Mouse (Mus musculus) heart, postnatal 0 days (tissue): ENCODE measurements at regions not wholly inside any gene's neighbourhood (a gene's known extent, or its start where the extent isn't known, plus 50 kb on each side); places are given as distances from the start of the nearest gene placed in this dataset.

Experiments
- ATAC-seq: fragments of 200-750 bp; cut with Nextera tagmentation; 2 replicates; pipeline ENCODE4 v1.8.0; 2017; ENCODE audit warnings: low read depth, moderate number of reproducible peaks, moderate library complexity; ENCODE audit not compliant: insufficient read depth
- DNase-seq: peaks from one replicate; pipeline ENCODE4 v3.0.0-alpha.2; 2016; ENCODE audit warnings: low spot score
- H3K27ac ChIP-seq: fragments of 300-500 bp; sonication (generic); 2 replicates; pipeline ENCODE4 v1.5.1; 2014; ENCODE audit warnings: low read depth, mild to moderate bottlenecking
- H3K27me3 ChIP-seq: fragments of 300-500 bp; sonication (generic); 2 replicates; pipeline ENCODE4 v1.6.1; 2014; ENCODE audit warnings: low read length, mixed read lengths; ENCODE audit not compliant: control insufficient read depth, insufficient read depth
- H3K36me3 ChIP-seq: fragments of 300-500 bp; sonication (generic); replicated peaks from 2 replicates; pipeline ENCODE4 v1.6.1; 2014; ENCODE audit warnings: low read length, mixed read lengths; ENCODE audit not compliant: control insufficient read depth, insufficient read depth
- H3K4me1 ChIP-seq: fragments of 300-500 bp; sonication (generic); 2 replicates; pipeline ENCODE4 v1.6.1; 2014; ENCODE audit warnings: antibody characterized with exemption; ENCODE audit not compliant: control insufficient read depth, insufficient read depth
- H3K4me2 ChIP-seq: fragments of 300-500 bp; sonication (generic); 2 replicates; pipeline ENCODE4 v1.6.1; 2014; ENCODE audit warnings: low read depth, mild to moderate bottlenecking, low read length, moderate library complexity
- H3K4me3 ChIP-seq: fragments of 300-500 bp; sonication (generic); 2 replicates; pipeline ENCODE4 v1.5.1; 2014; ENCODE audit warnings: low read depth, low read length
- H3K9ac ChIP-seq: fragments of 300-500 bp; sonication (generic); replicated peaks from 2 replicates; pipeline ENCODE4 v1.6.1; 2014; ENCODE audit warnings: low read depth, low read length, mixed read lengths
- H3K9me3 ChIP-seq: fragments of 300-500 bp; sonication (generic); replicated peaks from 2 replicates; pipeline ENCODE4 v1.6.1; 2016; ENCODE audit warnings: low read length; ENCODE audit not compliant: control insufficient read depth
- CTCF ChIP-seq: IDR thresholded peaks from 2 replicates; pipeline ENCODE4 v1.5.1; 2016; ENCODE audit warnings: antibody characterized with exemption, control low read depth, low read depth
- EP300 ChIP-seq: IDR thresholded peaks from 2 replicates; pipeline ENCODE4 v1.6.1; 2016; ENCODE audit warnings: antibody characterized with exemption, low read depth
- WGBS: fragments of 180-500 bp; shearing (Covaris S2); extraction: QIAGEN DNeasy Blood & Tissue Kit; methylation state at CpG from one replicate; pipeline ENCODE4 v1.1.7; 2014; 5-methylcytosine and 5-hydroxymethylcytosine counted together

- Histone ChIP-seq H3K4me2 (no peak overlapping the region), H3K27me3 (no peaks in the 10 kb centered on the region), H3K9me3 (no peaks in the 10 kb centered on the region), H3K9ac (no peak overlapping the region), H3K27ac (no peak overlapping the region), H3K36me3 (no peaks in the 10 kb centered on the region), H3K4me3 (no peak overlapping the region), H3K4me1 (no peaks in the 10 kb centered on the region)
- TF ChIP-seq EP300, result no peak
- no peak for TF ChIP-seq CTCF
- DNase-seq, result no peak
- ATAC-seq, result no peak
- 78% methylated on average over 8 of the region's 8 CpGs for WGBS
These were observed 208.0 kb upstream of the Sp4 start for GRCm38 (mm10) chr12:118508972-118509917.

DNA sequence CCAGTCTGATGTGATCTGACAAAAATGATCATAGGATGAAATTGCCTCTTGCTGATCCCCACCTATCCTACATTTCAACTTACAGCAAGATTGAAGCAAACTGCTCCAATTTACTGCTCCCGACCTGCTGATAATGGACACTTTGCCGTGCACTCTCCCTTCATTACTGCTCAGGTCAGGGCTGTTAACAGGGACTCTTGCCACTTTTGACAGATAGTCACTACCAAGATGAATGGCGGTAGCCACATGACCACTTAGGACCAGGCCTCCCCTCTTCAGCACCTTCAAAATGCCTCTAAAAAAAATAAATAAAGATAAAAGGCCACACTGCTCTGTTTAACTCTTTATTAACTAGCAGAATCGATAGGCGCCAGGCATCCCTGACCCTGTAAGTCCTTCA, 199.2 kb upstream of the Sp4 start:
- H3K4me1 ChIP-seq, result no peaks in the 10 kb centered on the region; the same call in 1 of the 2 replicates
- H3K27me3 ChIP-seq, result no peaks in the 10 kb centered on the region
- no peak for DNase-seq
- no peaks in the 10 kb centered on the region for H3K36me3 ChIP-seq
- WGBS, result 22% methylated on average over 5 of the region's 5 CpGs
- no peak overlapping the region for H3K27ac ChIP-seq
- H3K4me2 ChIP-seq, result no peak overlapping the region
- TF ChIP-seq EP300, result no peak
- no peak for TF ChIP-seq CTCF
- H3K9ac ChIP-seq, result no peak overlapping the region
- ATAC-seq, result no peak
- H3K9me3 ChIP-seq, result no peaks in the 10 kb centered on the region
- no peak overlapping the region for H3K4me3 ChIP-seq

GRCm38 (mm10) chr12:118488038-118488437, 186.8 kb upstream of the Sp4 start:
- no peak overlapping the region for H3K4me3 ChIP-seq
- no peak for ATAC-seq
- no peaks in the 10 kb centered on the region for H3K4me1 ChIP-seq
- H3K9ac ChIP-seq, result no peak overlapping the region
- H3K9me3 ChIP-seq, result no peaks in the 10 kb centered on the region
- no peak for TF ChIP-seq EP300
- no peak overlapping the region for H3K27ac ChIP-seq
- WGBS, result 57% methylated on average over 5 of the region's 5 CpGs
- H3K36me3 ChIP-seq, result no peaks in the 10 kb centered on the region
- no peak for DNase-seq
- no peak overlapping the region for H3K4me2 ChIP-seq
- no peaks in the 10 kb centered on the region for H3K27me3 ChIP-seq

DNA sequence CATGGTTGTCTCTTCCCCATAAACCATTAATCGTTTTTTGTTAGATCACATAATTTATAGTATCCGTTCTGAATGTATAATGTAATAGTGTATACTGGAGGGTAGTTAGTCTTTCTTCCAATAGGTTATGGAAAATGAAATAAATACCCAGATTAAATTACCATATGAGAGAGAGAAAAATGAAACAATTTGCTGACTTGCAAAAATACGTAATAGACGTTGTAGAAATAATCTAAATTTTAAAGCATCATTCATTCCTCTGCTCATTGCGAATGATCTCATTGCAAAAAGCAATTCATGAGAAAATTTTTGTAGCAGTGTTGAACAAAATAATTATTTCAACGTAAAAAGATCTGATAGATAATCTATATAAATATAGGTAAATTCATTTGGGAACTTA, 185.2 kb upstream of the Sp4 start:
- H3K9ac ChIP-seq, result no peak overlapping the region
- H3K27me3 ChIP-seq, result no peaks in the 10 kb centered on the region
- no peak overlapping the region for H3K4me3 ChIP-seq
- TF ChIP-seq EP300 (no peak), CTCF (no peak)
- no peaks in the 10 kb centered on the region for H3K36me3 ChIP-seq
- H3K4me1 ChIP-seq, result no peaks in the 10 kb centered on the region
- DNase-seq (no peak), ATAC-seq (no peak)
- 87% methylated on average over 6 of the region's 6 CpGs for WGBS
- no peak overlapping the region for H3K4me2 ChIP-seq
- H3K27ac ChIP-seq, result no peak overlapping the region
- H3K9me3 ChIP-seq, result no peaks in the 10 kb centered on the region

GRCm38 (mm10) chr12:118481347-118481746, 180.1 kb upstream of the Sp4 start:
- no peak overlapping the region for H3K4me2 ChIP-seq
- no peak overlapping the region for H3K9ac ChIP-seq
- 57% methylated on average over 2 of the region's 2 CpGs for WGBS
- H3K27ac ChIP-seq, result no peak overlapping the region
- no peak for TF ChIP-seq EP300
- no peak for TF ChIP-seq CTCF
- H3K4me1 ChIP-seq, result no peaks in the 10 kb centered on the region
- ATAC-seq (no peak), DNase-seq (no peak)
- H3K36me3 ChIP-seq, result no peaks in the 10 kb centered on the region
- no peaks in the 10 kb centered on the region for H3K9me3 ChIP-seq
- H3K27me3 ChIP-seq, result no peaks in the 10 kb centered on the region
- no peak overlapping the region for H3K4me3 ChIP-seq

GRCm38 (mm10) chr12:118474732-118475131, 173.5 kb upstream of the Sp4 start:
- 75% methylated on average over 3 of the region's 3 CpGs for WGBS
- Histone ChIP-seq H3K9me3 (no peaks in the 10 kb centered on the region), H3K9ac (no peak overlapping the region), H3K27me3 (no peaks in the 10 kb centered on the region), H3K4me1 (no peaks in the 10 kb centered on the region), H3K27ac (no peak overlapping the region), H3K4me2 (no peak overlapping the region), H3K4me3 (no peak overlapping the region), H3K36me3 (no peaks in the 10 kb centered on the region)
- TF ChIP-seq CTCF, result no peak
- TF ChIP-seq EP300, result no peak
- ATAC-seq (no peak), DNase-seq (no peak)
